Comparison of ENCODE assay signal across 8 mouse cellular contexts in genomic region chr7:129663781-129664505, GRCm38 (mm10).
DNase-seq lines count a peak whose midpoint lies in the region; ATAC-seq and TF ChIP-seq lines count a peak whose summit lies in the region.
"Had no signal": no experiment of that assay in that cellular context is flagged by ENCODE, and none has a peak within 500 bp of the region (broad histone marks: within the 10 kb centered on the region; RNA-seq: fewer than 3 reads in every experiment).

No protein-coding gene starts in this region.

- H3K9me3 ChIP-seq in hindbrain, postnatal 0 days (ENCODE audit: low read length), result no peaks in the 10 kb centered on the region
- no peaks in the 10 kb centered on the region for H3K9me3 ChIP-seq in lung, embryonic 15.5 days
- H3K9me3 ChIP-seq: hindbrain, embryonic 15.5 days had no signal

- no peaks in the 10 kb centered on the region for H3K4me1 ChIP-seq in hindbrain, postnatal 0 days (ENCODE audit: insufficient read depth, low read length)
- H3K4me1 ChIP-seq in lung, embryonic 15.5 days, result peaks cover 62% of the 10 kb centered on the region

- no peaks in the 10 kb centered on the region for H3K27me3 ChIP-seq in hindbrain, postnatal 0 days (ENCODE audit: insufficient read depth, low read length)
- no peaks in the 10 kb centered on the region for H3K27me3 ChIP-seq in lung, embryonic 15.5 days

- no peak overlapping the region for H3K27ac ChIP-seq in hindbrain, postnatal 0 days
- peak overlapping the region; percentile 87 for H3K27ac ChIP-seq in lung, embryonic 15.5 days
- H3K27ac ChIP-seq: hindbrain, embryonic 15.5 days had no signal

- H3K9ac ChIP-seq in hindbrain, postnatal 0 days (replicated peaks; ENCODE audit: low read length), result no peak overlapping the region
- H3K9ac ChIP-seq in lung, embryonic 15.5 days, result no peak overlapping the region
- H3K9ac ChIP-seq: hindbrain, embryonic 15.5 days had no signal

- DNase-seq in urinary bladder, postnatal 14 days (ENCODE audit: low spot score), result peak; percentile 10
- DNase-seq in urinary bladder, adult 18-20 months (ENCODE audit: low spot score in 2 of 2), result no peak
- peak; percentile 38 for DNase-seq in hindbrain, postnatal 0 days (ENCODE audit: low spot score)
- DNase-seq in layer of hippocampus, adult 9-10 months (ENCODE audit: low spot score), result no peak
- DNase-seq in spleen, postnatal 36 days (ENCODE audit: low spot score in 2 of 2), result no peak

- no peak overlapping the region for H3K4me3 ChIP-seq in hindbrain, postnatal 0 days (ENCODE audit: low read length)
- H3K4me3 ChIP-seq in lung, embryonic 15.5 days, result no peak overlapping the region
- H3K4me3 ChIP-seq: hindbrain, embryonic 15.5 days had no signal

- WGBS in hindbrain, postnatal 0 days, result 32% methylated on average over 12 of the region's 12 CpGs
- 19% methylated on average over 12 of the region's 12 CpGs for WGBS in lung, embryonic 15.5 days

- no peak overlapping the region for H3K4me2 ChIP-seq in hindbrain, postnatal 0 days (ENCODE audit: low read depth, low read length)
- no peak overlapping the region for H3K4me2 ChIP-seq in lung, embryonic 15.5 days
- H3K4me2 ChIP-seq: hindbrain, embryonic 15.5 days had no signal

- TF ChIP-seq CTCF in hindbrain, postnatal 0 days (IDR thresholded peaks at IDR 0.05; ENCODE audit: low read depth), result no peak

- peak; percentile 45; the same call in 1 of the 2 replicates for ATAC-seq in hindbrain, postnatal 0 days
- ATAC-seq in lung, embryonic 15.5 days (ENCODE audit: borderline replicate concordance, extremely low read depth, low FRiP score, low TSS enrichment), result peak; percentile 40; the same call in 1 of the 2 replicates
- no peak for ATAC-seq in erythroid progenitor cell, adult 5-6 weeks (replicated peaks; ENCODE audit: low FRiP score, poor library complexity, severe bottlenecking)

- H3K36me3 ChIP-seq in hindbrain, postnatal 0 days (ENCODE audit: insufficient read depth, low read length), result no peaks in the 10 kb centered on the region
- H3K36me3 ChIP-seq in lung, embryonic 15.5 days, result no peaks in the 10 kb centered on the region
- H3K36me3 ChIP-seq: hindbrain, embryonic 15.5 days had no signal

Comparison
In these comparisons a context has a peak if more than half of its experiments do, and no peak if none do; other contexts are left out.
1. DNase-seq: peak in urinary bladder, postnatal 14 days (single experiment) and hindbrain, postnatal 0 days (single experiment); none in urinary bladder, adult 18-20 months (0 of 2), layer of hippocampus, adult 9-10 months (single experiment) and spleen, postnatal 36 days (0 of 2).